Mouse (Mus musculus) heart, postnatal 0 days (tissue): ENCODE data around the gene Rbfox1. TPM values are rescaled to one million over a fixed set of nuclear protein-coding genes. Genes with fewer than 3 reads are reported as not detected.
A peak's percentile ranks its signal among the peaks of the same experiment; 100 is the strongest.

Experiments used
- ATAC-seq: fragments of 200-750 bp; cut with Nextera tagmentation; 2 replicates; pipeline ENCODE4 v1.8.0; 2017; ENCODE audit warnings: low read depth, moderate number of reproducible peaks, moderate library complexity; ENCODE audit not compliant: insufficient read depth
- DNase-seq: peaks from one replicate; pipeline ENCODE4 v3.0.0-alpha.2; 2016; ENCODE audit warnings: low spot score
- H3K27ac ChIP-seq: fragments of 300-500 bp; sonication (generic); 2 replicates; pipeline ENCODE4 v1.5.1; 2014; ENCODE audit warnings: low read depth, mild to moderate bottlenecking
- H3K27me3 ChIP-seq: fragments of 300-500 bp; sonication (generic); 2 replicates; pipeline ENCODE4 v1.6.1; 2014; ENCODE audit warnings: low read length, mixed read lengths; ENCODE audit not compliant: control insufficient read depth, insufficient read depth
- H3K36me3 ChIP-seq: fragments of 300-500 bp; sonication (generic); replicated peaks from 2 replicates; pipeline ENCODE4 v1.6.1; 2014; ENCODE audit warnings: low read length, mixed read lengths; ENCODE audit not compliant: control insufficient read depth, insufficient read depth
- H3K4me1 ChIP-seq: fragments of 300-500 bp; sonication (generic); 2 replicates; pipeline ENCODE4 v1.6.1; 2014; ENCODE audit warnings: antibody characterized with exemption; ENCODE audit not compliant: control insufficient read depth, insufficient read depth
- H3K4me2 ChIP-seq: fragments of 300-500 bp; sonication (generic); 2 replicates; pipeline ENCODE4 v1.6.1; 2014; ENCODE audit warnings: low read depth, mild to moderate bottlenecking, low read length, moderate library complexity
- H3K4me3 ChIP-seq: fragments of 300-500 bp; sonication (generic); 2 replicates; pipeline ENCODE4 v1.5.1; 2014; ENCODE audit warnings: low read depth, low read length
- H3K9ac ChIP-seq: fragments of 300-500 bp; sonication (generic); replicated peaks from 2 replicates; pipeline ENCODE4 v1.6.1; 2014; ENCODE audit warnings: low read depth, low read length, mixed read lengths
- H3K9me3 ChIP-seq: fragments of 300-500 bp; sonication (generic); replicated peaks from 2 replicates; pipeline ENCODE4 v1.6.1; 2016; ENCODE audit warnings: low read length; ENCODE audit not compliant: control insufficient read depth
- CTCF ChIP-seq: IDR thresholded peaks from 2 replicates; pipeline ENCODE4 v1.5.1; 2016; ENCODE audit warnings: antibody characterized with exemption, control low read depth, low read depth
- EP300 ChIP-seq: IDR thresholded peaks from 2 replicates; pipeline ENCODE4 v1.6.1; 2016; ENCODE audit warnings: antibody characterized with exemption, low read depth
- WGBS: fragments of 180-500 bp; shearing (Covaris S2); extraction: QIAGEN DNeasy Blood & Tissue Kit; methylation state at CpG from one replicate; pipeline ENCODE4 v1.1.7; 2014; 5-methylcytosine and 5-hydroxymethylcytosine counted together
- polyA plus RNA-seq: library from polyadenylated mRNA; unstranded; fragments of >200 nt; fragmentation: Nextera tagmentation; extraction: Ambion mirVana; gene quantifications from 2 replicates; pipeline ENCODE4 v1.2.1, GENCODE M21; 2015
- total RNA-seq: library from RNA; depleted of rRNA; stranded (reverse); fragments of >200 nt; gene quantifications from 2 replicates; pipeline ENCODE4 v1.2.3, GENCODE M21; 2014; ENCODE audit warnings: low replicate concordance

The Rbfox1 gene
- total and polyA plus RNA-seq, 2 experiments from 2014 or later, result 6.0 to 15.3 TPM

DNA sequence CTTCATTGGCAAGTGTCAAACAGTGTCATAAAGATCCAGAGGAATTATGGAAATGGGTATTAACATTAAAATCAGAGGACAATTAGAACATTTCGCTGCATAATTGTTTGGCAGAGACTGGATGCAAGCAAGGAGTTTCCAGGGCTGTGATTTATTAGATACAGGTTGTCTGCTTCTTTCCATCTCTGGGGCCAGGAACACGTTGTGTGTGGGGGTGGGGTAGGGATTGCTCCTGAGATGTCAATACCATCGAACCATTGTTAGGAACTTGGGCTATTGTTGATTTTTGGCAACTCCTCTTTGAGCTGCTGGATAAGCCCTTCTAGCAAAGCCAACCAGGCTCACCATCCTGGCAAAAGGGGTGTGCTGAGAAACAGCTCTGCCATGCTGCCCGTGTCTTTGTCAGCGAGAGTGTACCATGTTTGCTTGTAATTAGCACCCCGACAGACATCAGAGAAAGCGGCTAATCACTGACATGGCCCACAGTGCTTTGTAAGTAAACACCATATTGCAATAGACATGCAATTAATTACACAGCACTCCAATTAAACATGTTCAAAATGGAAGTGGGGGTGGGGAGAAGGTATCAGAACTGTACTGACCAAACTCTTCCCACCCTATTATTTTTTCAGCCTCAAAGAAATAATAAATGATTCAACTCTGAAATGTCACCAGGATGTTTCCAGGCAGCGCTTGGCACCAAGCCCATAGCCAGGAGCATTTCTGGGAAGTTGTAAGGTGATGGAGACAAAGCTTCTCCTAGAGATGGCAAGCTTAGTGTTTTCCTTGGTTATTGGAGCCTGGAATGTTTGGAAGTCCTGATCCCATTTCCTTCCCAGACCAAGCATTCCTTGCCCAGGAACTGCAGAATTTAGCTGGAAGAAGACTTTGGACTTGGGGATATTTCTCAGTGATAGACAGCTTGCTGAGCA lies 1562.8 kb downstream of the Rbfox1 start:
- Histone ChIP-seq H3K36me3 (no peaks in the 10 kb centered on the region), H3K9ac (no peak overlapping the region), H3K27ac (no peak overlapping the region), H3K9me3 (no peaks in the 10 kb centered on the region), H3K4me1 (no peaks in the 10 kb centered on the region), H3K4me3 (no peak overlapping the region), H3K4me2 (no peak overlapping the region), H3K27me3 (no peaks in the 10 kb centered on the region)
- WGBS, result 59% methylated on average over 8 of the region's 8 CpGs
- no peak for TF ChIP-seq EP300
- no peak for TF ChIP-seq CTCF
- ATAC-seq, result no peak
- DNase-seq, result peak; percentile 23

DNA sequence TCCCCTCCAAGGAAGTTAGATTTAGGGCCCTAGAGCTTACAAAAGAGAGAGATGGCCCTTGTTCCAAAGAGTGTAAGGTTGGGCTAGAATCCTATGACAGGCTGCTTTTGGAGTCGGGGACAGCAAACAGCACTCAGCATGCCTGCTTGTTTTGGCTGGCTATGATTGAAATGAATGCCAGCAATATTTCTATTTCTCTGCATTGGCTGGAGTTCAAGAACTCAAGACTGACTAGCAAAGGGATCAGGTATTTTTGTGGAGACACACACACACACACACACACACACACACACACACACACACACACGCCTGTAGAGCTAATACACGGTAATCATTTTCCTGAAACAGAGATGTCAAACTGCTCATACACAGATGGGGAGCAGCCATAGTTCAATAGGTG lies 1566.0 kb downstream of the Rbfox1 start:
- Histone ChIP-seq H3K27me3 (no peaks in the 10 kb centered on the region), H3K27ac (no peak overlapping the region), H3K9me3 (no peaks in the 10 kb centered on the region), H3K4me1 (no peaks in the 10 kb centered on the region), H3K4me2 (no peak overlapping the region), H3K9ac (no peak overlapping the region), H3K4me3 (no peak overlapping the region), H3K36me3 (no peaks in the 10 kb centered on the region)
- ATAC-seq (no peak), DNase-seq (no peak)
- WGBS, result 79% methylated on average over 3 of the region's 3 CpGs
- TF ChIP-seq EP300 (no peak), CTCF (no peak)

DNA sequence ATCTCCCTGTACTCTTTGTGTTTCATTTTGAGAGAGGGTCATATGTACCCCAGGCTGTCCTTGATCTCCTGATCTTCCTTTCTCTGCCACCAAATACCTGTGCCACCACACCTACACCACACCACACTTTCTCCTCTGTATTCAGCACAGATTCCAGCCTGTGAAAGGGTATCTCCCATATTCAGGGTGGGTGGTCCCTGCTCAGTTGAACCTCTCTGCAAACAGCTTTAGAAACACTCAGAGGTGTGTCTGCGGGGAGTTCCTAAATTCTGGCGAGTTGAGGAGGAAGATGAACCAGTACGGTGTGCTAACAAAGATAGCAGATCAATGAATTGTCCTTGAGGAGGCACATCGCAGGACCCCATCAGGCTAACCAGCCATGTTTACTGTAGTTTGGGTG lies 1572.4 kb downstream of the Rbfox1 start:
- H3K36me3 ChIP-seq, result no peaks in the 10 kb centered on the region
- no peak overlapping the region for H3K4me3 ChIP-seq
- 82% methylated on average over 4 of the region's 4 CpGs for WGBS
- H3K9ac ChIP-seq, result no peak overlapping the region
- DNase-seq (no peak), ATAC-seq (no peak)
- H3K9me3 ChIP-seq, result no peaks in the 10 kb centered on the region
- H3K27me3 ChIP-seq, result no peaks in the 10 kb centered on the region
- H3K4me2 ChIP-seq, result no peak overlapping the region
- no peaks in the 10 kb centered on the region for H3K4me1 ChIP-seq
- no peak overlapping the region for H3K27ac ChIP-seq
- TF ChIP-seq CTCF (no peak), EP300 (no peak)
